Mouse (Mus musculus) B cell, adult 67 days (primary cell): ENCODE results near the gene Fev. TPM values are rescaled to one million over a fixed set of nuclear protein-coding genes. Genes with fewer than 3 reads are reported as not detected.

Experiments used
- total RNA-seq, 2 experiments: library from RNA; stranded (reverse); gene quantifications; 4 replicates each; pipeline ENCODE4 v1.2.4; 2023

Gene Fev
- total RNA-seq = not detected

GRCm38 (mm10) chr1:74885369-74886042, at the start of gene Fev:
Gene Fev (minus strand): TSS chr1:74885419.

GRCm38 (mm10) chr1:74893134-74893855, 8.1 kb upstream of the Fev start, which contains the start of gene Cryba2:
Gene Cryba2 (minus strand): TSS chr1:74893143.

GRCm38 (mm10) chr1:74854306-74855056, 30.7 kb downstream of the Fev start, which contains the start of gene Cdk5r2:
Gene Cdk5r2 (plus strand): TSS chr1:74854934.

Other genes starting within 250 kb of the Fev start
- gene Ttll4, start 223.7 kb downstream of the Fev start, total RNA-seq = 10 to 100 TPM; 47.2 to 51.5 TPM
- gene Cyp27a1, start 171.8 kb downstream of the Fev start, total RNA-seq = 10 to 100 TPM; 16.2 to 18.0 TPM
- not detected for gene Prkag3, start 136.2 kb downstream of the Fev start, total RNA-seq
- not detected for gene Wnt6, start 113.5 kb downstream of the Fev start, total RNA-seq
- gene Wnt10a, start 93.9 kb downstream of the Fev start, total RNA-seq = 1 to 10 TPM; 2.2 to 3.0 TPM
- gene Cdk5r2, start 30.5 kb downstream of the Fev start, total RNA-seq = not detected
- gene Cryba2, start 7.7 kb upstream of the Fev start, total RNA-seq = not detected
- not detected for gene Cfap65, start 50.2 kb upstream of the Fev start, total RNA-seq
- under 1 TPM in 1 of 2 experiments, not detected in 1; 0.49 TPM for gene Ihh, start 66.3 kb upstream of the Fev start, total RNA-seq
- 1 to 10 TPM; 4.0 to 5.6 TPM for gene Nhej1, start 239.8 kb upstream of the Fev start, total RNA-seq
- 1 to 10 TPM in 1 of 2 experiments, under 1 TPM in 1; 0.89 to 2.5 TPM for gene Slc23a3, start 248.5 kb upstream of the Fev start, total RNA-seq